Mouse (Mus musculus): ENCODE measurements around the gene Dffb. TPM values are rescaled to one million over a fixed set of nuclear protein-coding genes. Genes with fewer than 3 reads are reported as not detected.
"Not testable (repeated sequence)": the region's sequence is repeated elsewhere in the genome, so short reads cannot be mapped to it uniquely, and the experiment has no call there.

The Dffb gene
- total RNA-seq, 2 experiments from 2014 or later, result 3.1 to 5.4 TPM

GRCm38 (mm10) chr4:153966651-153967050, 8.3 kb downstream of the Dffb start:
- no peak for DNase-seq

DNA sequence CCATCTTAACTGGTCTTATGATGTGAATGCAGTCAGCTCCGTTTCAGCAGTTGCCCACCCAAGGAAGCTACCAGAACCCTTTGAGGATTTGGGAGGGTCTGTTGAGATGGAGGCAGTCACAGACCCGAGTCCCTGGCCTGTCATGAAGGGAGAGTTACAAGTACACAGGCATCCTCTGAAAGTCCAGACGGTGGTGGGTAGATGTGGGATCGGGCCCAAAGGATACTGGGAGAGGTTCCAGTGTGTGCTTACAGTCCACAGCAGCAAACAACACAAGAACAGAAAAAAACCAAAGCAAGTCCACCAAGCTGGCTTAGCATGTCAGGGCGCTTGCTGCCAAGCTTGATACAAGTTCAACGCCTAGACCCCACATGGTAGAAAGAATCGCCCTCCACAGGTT, 12.3 kb downstream of the Dffb start:
- DNase-seq, result no peak

DNA sequence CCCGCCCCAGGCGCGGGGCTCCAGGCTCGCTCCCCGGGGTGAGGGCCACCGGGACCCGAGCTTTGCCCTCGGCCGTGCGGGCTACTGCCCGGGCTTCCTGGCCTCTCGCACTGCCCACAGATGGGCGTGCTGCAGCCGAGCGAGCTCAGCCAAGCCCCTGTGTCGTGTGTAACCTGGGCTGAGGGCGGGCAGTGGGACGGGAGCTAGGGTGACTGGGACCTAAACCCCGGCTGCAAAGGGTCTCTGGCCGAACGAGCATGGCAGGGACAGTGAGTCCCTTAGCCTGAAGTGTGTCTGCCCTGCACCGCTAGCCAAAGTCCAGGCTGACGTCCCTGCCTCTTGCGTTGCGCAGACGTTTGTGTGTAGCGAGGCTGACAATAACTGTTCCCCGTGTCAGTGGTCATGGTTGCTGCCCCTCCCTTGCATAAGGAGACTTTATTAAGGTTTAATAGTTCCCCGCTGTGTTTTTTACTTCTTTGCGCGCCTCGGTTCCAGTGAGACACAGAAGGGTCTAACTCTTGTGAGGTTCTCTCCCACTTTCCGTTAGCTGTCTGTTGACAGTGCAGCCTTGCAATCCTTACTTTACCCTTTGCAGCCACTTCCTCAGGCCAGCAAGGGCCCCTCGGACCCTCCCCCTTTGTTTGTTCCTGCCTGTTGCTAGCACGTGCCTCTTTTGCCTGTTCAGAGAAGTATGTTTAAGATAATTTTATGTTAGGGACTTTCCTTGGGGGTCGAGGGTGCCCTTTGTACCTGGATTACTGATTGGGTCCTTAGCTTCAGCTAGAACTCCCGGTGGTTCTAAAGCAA, 17.3 kb downstream of the Dffb start:
- no peak for DNase-seq

- peak; percentile 97 for DNase-seq
These were observed 18.1 kb downstream of the Dffb start, which contains the start of gene A430005L14Rik for GRCm38 (mm10) chr4:153956569-153957405. TSS of gene A430005L14Rik (plus strand) at chr4:153957237.

DNA sequence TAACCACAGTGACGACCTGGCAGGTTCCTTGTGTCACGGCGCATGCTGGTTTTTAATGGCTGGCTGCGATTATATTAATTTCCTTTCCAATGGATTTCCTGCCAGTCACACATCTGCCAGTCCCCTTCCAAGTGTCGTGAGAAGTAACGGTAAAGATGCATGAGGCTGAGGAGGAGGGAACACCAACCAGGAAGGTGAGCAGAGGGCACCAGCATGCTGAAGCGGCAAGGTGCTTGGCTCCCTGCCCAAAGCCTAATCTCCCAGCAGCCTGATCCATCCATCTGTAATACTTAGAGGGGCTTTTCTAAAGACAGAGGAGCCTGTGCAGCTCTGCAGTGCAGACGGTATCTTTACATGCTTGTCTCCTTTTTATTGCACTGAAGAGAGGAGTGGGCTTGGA, 19.3 kb downstream of the Dffb start:
- DNase-seq, result no peak

DNA sequence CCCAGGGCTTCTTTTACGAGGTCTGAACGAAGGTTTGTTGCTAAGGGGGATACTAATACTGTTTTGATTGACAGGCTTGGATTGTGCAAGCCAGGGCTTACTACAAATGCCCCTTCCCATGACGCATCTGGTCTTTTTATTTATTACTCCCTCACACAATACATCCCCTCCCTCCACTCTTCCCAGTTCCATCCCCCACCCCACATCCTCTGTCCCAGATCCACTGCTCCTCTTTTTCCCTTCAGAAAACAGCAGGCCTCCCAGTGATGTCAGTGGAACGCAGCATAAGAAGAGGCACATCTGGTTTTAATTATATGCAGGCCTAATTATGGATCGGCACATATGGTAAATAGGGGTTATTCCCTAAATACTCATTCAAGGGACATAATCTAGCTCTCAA, 23.2 kb downstream of the Dffb start:
- DNase-seq, result no peak

DNA sequence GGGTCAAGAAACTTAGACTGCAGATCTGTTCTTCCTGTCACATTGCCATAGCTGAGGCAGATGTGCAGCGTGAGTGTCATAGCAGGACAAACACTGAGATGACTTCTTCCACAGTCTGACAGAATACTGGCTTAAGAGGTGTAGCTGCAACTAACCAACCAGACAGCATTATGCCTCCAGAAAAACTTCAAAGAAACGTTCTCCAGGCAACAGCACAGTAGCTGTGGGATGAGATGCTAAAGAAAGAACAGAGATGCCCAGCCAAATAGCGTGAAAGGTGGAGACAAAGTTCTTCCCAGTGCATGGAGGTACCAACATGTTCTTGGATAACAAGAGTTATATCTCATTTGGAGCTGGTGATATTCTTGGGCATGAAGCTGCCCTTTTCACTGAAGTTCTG, 23.8 kb downstream of the Dffb start:
- no peak for DNase-seq

- no peak for DNase-seq
These were observed 24.6 kb downstream of the Dffb start for GRCm38 (mm10) chr4:153950372-153950771.

DNA sequence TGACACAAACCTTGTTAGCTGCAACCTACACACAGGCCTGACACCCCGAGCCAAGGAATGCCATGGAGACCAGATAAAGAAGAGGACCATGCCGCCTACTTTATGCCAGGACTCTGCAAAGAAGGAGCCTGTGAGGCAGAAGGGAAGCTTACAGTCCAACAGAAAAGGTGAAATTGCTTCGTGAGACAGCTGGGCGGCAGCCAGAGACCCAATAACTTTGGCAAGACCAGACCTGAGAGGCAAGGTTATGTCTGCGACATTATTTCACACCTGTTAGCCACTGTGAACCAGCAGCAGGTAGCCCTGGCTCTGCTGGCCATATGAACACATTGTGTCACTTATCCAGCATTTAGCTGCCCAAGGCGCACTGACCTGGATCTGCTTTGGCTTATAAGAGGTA, 29.2 kb downstream of the Dffb start:
- DNase-seq, result no peak

DNA sequence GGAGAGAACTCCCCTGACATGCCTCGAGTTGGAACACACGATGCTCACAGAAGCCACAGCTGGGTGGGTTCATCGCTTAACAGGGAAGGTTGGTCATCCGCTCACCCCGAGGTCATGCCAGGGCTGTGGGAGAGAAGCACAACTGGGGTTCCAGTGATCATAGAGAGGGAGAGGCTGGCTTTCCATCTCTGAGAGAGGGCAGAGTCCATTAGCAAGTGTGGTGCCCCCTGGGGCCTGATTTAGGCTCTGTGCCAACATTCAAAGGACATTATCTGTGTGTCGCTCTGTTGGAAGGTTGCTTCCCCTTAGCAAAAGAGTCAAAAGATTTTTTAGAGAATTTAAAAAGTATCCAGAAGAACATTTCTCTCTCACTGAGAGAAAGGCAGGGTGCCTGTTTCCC, 30.7 kb downstream of the Dffb start:
- no peak for DNase-seq

DNA sequence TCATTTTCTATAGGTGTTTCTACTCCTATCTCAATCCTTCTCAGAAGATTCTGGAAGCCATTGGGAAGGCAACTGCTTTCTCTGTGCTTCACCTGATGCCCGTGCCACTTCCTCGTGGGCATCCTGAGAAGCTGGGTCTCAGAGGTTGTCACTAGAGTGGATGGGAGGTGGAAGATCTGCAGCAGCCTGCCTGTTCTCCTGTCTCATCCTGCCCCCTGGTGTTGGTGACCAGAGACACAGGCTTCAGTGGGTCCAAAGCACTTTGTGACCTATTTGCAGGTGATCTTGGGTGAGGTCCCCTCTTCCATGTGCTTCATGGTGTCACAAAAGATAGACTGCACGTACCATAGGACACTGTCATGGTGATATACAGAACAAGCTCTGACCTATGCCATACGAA, 31.7 kb downstream of the Dffb start:
- peak; percentile 21 for DNase-seq

DNA sequence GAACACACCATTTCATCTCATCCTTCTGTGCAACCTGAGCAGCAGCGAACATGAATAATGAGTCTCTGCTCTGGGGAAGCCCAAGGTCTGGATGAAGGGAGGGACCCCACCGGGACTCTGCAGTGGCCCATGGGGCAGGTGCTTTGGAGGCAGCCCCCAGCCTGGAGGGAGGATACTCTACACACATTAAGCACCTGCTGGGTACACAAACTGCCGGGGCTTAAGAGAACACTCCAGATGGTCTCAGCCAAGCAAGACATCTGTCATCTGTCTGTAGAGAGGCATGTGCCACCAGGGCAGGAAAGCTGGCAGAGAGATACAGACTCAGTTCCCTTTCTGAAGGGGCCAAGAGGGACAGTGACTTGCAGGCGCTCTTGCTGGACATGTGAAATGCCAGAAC, 45.0 kb downstream of the Dffb start:
- DNase-seq, result no peak

DNA sequence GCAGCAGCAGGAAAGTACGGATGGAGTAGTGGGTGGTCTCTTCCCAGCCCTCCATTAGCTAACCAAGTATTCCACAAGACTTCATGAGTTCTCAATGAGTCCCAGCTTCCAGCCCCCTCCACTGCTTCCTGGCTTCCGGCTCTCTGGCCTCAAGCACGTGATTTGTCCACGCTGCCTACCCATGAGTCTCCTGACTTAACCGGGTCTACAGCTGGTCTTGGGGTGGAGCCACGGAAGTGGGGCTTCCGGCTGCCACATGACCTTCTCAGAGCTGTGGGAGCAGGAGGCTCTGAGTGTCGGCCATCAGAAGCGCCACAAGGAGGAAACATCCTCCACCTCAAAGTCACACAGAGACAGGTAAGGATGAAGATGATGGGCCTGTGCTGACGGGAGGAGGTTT, 45.5 kb downstream of the Dffb start:
- DNase-seq, result no peak

- no peak for DNase-seq
These were observed 46.1 kb downstream of the Dffb start for GRCm38 (mm10) chr4:153928772-153929299.

GRCm38 (mm10) chr4:153922090-153922489, 52.8 kb downstream of the Dffb start:
- not testable (repeated sequence) for DNase-seq

- no peak for DNase-seq
These were observed 54.3 kb downstream of the Dffb start for GRCm38 (mm10) chr4:153920517-153921233.

DNA sequence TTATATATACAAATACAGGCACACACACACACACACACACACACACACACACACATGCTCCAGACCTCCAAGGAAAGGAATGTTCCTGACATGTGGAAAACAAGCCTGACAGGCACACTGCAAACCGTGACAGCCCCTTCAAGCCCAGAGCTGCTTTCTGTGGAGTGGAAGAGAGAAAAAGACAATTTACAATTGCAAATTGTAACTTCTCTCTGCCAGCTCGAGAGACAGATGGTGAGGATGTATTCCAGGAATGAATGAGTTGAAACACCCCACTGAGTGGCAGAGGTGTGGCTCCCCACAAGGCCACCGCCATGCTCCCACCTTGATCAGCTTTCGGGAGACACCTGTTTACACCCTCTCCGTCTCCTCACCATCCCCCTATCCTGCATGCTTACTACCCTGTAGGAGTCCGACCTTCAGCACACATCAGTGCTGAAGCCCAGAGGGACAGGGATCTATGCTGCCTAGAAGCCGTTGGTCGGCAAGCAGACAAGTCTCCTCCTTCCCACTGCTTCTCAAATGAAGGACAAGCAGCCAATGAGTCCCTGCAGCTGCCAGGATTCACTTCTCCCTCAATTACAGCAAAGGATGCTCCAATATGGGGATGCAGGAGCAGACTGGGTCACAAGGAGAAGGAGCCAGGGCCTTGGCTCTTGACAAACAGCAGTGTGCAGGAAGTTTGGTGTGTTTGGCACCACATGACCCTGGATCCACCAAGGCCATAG, 57.0 kb downstream of the Dffb start:
- DNase-seq, result no peak

All from gastrocnemius, postnatal 10 days (tissue).